Mouse (Mus musculus) hindbrain, embryonic 11.5 days (tissue): ENCODE measurements at regions not wholly inside any gene's neighbourhood (a gene's known extent, or its start where the extent isn't known, plus 50 kb on each side); places are given as distances from the start of the nearest gene placed in this dataset.

Experiments used
- ATAC-seq: fragments of 200-750 bp; cut with Nextera tagmentation; 2 replicates; pipeline ENCODE4 v1.8.0; 2017; ENCODE audit warnings: mild to moderate bottlenecking, moderate TSS enrichment, moderate library complexity; ENCODE audit not compliant: low FRiP score
- DNase-seq: peaks from one replicate; pipeline ENCODE4 v3.0.0-alpha.2; 2015; ENCODE audit warnings: low spot score
- H3K27ac ChIP-seq: fragments of 300-500 bp; sonication (generic); 2 replicates; pipeline ENCODE4 v1.5.1; 2014; ENCODE audit warnings: mild to moderate bottlenecking, low read depth, low read length
- H3K27me3 ChIP-seq: fragments of 300-500 bp; sonication (generic); 2 replicates; pipeline ENCODE4 v1.6.1; 2014; ENCODE audit warnings: mild to moderate bottlenecking, low read length, moderate library complexity, mixed read lengths; ENCODE audit not compliant: control insufficient read depth, insufficient read depth
- H3K36me3 ChIP-seq: fragments of 300-500 bp; sonication (generic); 2 replicates; pipeline ENCODE4 v1.6.1; 2014; ENCODE audit warnings: mild to moderate bottlenecking, low read length, moderate library complexity, mixed read lengths; ENCODE audit not compliant: control insufficient read depth, insufficient read depth
- H3K4me1 ChIP-seq: fragments of 300-500 bp; sonication (generic); replicated peaks from 2 replicates; pipeline ENCODE4 v1.6.1; 2014; ENCODE audit warnings: low read length, mixed read lengths; ENCODE audit not compliant: control insufficient read depth, insufficient read depth
- H3K4me2 ChIP-seq: fragments of 300-500 bp; sonication (generic); replicated peaks from 2 replicates; pipeline ENCODE4 v1.6.1; 2014; ENCODE audit warnings: mild to moderate bottlenecking, low read depth, low read length
- H3K4me3 ChIP-seq: fragments of 300-500 bp; sonication (generic); 2 replicates; pipeline ENCODE4 v1.5.1; 2014; ENCODE audit warnings: low read depth, low read length
- H3K9ac ChIP-seq: fragments of 300-500 bp; sonication (generic); 2 replicates; pipeline ENCODE4 v1.6.1; 2014; ENCODE audit warnings: low read depth, low read length
- H3K9me3 ChIP-seq: fragments of 300-500 bp; sonication (generic); 2 replicates; pipeline ENCODE4 v1.6.1; 2016; ENCODE audit warnings: low read length; ENCODE audit not compliant: control insufficient read depth
- WGBS: fragments of 180-500 bp; shearing (Covaris S2); extraction: QIAGEN DNeasy Blood & Tissue Kit; methylation state at CpG from one replicate; pipeline ENCODE4 v1.1.7; 2014; 5-methylcytosine and 5-hydroxymethylcytosine counted together

DNA sequence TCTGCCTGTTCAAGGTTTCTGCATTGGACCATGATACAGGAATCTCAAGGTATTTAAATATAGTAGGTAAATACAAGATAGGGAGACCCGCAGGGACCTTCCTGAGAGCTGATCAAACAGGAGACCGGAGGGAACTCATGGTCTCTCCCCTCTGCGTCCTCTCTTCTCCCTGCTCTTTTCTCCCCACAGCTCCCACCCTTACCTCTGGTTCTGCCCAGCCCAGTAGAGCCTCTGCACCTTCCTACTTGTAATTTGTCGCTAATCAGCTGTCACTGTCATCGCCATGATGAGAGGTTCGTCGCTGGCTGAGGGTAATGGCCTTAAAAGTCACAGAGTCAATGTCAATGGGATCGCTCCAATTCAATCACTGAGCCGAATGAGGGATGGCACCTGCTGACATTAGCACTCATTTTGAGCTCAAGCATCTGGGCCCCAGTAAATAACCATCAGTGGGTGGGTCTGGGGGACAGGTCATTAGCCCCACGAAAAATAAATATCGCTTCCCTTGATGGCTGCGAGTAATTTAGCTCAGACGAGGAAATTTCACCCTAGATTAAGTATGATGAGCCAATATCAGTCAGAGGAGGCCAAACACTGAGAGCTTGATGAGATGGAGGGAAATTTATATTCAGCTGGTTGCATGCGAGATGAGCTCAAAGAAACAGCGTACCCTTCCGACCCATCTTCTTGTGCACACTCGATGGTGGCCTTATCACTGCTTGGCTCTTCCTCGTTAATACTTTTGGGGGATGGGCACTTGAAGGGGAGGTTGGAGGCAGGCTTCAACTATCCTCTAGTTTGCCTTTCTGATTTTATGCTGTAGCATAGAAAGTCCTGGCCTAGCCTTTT is 56.2 kb upstream of the Paqr3 start:
- DNase-seq (peak; percentile 20), ATAC-seq (peak; percentile 81)
- H3K27me3 ChIP-seq = no peaks in the 10 kb centered on the region
- 76% methylated on average over 18 of the region's 18 CpGs for WGBS
- H3K9me3 ChIP-seq = no peaks in the 10 kb centered on the region
- H3K9ac ChIP-seq = no peak overlapping the region
- H3K27ac ChIP-seq = no peak overlapping the region
- H3K4me3 ChIP-seq = no peak overlapping the region
- H3K4me2 ChIP-seq = no peak overlapping the region
- H3K4me1 ChIP-seq = no peaks in the 10 kb centered on the region
- no peaks in the 10 kb centered on the region for H3K36me3 ChIP-seq

DNA sequence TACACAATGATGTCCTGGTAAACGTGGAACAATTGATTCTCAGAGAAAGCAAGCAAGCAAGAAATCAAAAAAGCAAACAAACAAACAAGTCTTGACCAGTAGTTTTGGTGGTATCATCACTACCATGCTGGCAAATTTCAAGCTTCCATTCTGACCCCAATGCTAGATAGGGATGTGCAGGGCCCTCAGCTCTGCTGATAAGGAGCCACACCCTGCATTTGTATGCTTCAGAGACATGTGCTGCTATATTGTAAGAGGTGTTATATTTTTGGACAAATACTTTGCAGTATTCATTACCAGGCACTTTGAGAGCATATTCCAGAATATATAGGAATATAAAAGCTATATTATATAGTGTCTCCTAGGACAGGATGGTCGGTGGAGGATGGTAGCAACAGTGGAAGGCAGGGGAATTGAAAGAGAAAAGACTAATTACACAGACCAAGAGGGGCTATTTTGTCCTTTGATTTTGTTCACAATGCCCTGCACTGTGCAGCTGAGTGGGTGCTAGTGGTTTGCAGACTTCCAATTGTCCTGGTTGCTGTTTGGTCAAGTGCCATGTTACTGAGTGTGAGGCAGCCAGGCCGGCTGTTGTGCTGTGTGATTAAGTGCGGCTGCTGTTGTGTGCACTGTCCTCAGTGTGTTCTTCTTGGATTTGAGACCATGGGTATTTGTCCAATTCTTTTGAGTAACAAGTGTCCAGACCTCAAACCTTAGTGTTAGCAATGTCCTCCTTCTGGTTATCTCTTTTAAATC is 54.9 kb upstream of the Paqr3 start:
- no peak overlapping the region for H3K9ac ChIP-seq
- H3K36me3 ChIP-seq = no peaks in the 10 kb centered on the region
- WGBS = 58% methylated on average over 4 of the region's 4 CpGs
- no peaks in the 10 kb centered on the region for H3K9me3 ChIP-seq
- H3K27ac ChIP-seq = no peak overlapping the region
- DNase-seq (no peak), ATAC-seq (peak; percentile 51)
- no peaks in the 10 kb centered on the region for H3K27me3 ChIP-seq
- H3K4me3 ChIP-seq = no peak overlapping the region
- no peak overlapping the region for H3K4me2 ChIP-seq
- no peaks in the 10 kb centered on the region for H3K4me1 ChIP-seq
